Mouse (Mus musculus): ENCODE measurements around the gene Cldn7. TPM values are rescaled to one million over a fixed set of nuclear protein-coding genes. Genes with fewer than 3 reads are reported as not detected.
"Not testable (repeated sequence)": the region's sequence is repeated elsewhere in the genome, so short reads cannot be mapped to it uniquely, and the experiment has no call there.

Gene Cldn7
- polyA plus RNA-seq, 1 experiment from 2014 or later = 17.1 TPM

DNA sequence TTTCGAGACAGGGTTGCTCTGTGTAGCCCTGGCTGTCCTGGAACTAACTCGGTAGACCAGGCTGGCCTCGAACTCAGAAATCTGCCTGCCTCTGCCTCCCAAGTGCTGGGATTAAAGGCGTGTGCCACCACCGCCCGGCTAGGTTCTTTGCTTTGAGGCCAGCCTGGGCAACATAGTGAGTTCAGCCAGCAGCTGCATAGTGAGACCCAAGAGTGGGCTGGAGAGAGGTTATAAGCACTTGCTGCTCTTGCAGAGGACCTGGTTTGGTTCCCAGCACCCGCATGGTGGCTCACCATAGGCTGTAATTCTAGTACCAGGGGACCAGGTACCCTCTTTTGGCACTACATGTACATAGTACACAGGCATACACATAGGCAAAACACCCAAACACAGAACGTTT, 34.4 kb upstream of the Cldn7 start:
- H3K9me3 ChIP-seq (replicated peaks; ENCODE audit: control insufficient read depth, low read length); H3K4me2 ChIP-seq (ENCODE audit: low read depth, low read length); H3K27ac ChIP-seq (replicated peaks; ENCODE audit: low read depth, low read length); DNase-seq (ENCODE audit: low spot score); H3K36me3 ChIP-seq (replicated peaks; ENCODE audit: control insufficient read depth, insufficient read depth, low read depth, low read length); H3K9ac ChIP-seq (replicated peaks; ENCODE audit: low read length); H3K27me3 ChIP-seq (ENCODE audit: control insufficient read depth, insufficient read depth, low read length); ATAC-seq (replicated peaks; ENCODE audit: insufficient number of reproducible peaks, low FRiP score, low TSS enrichment, low read depth); H3K4me3 ChIP-seq (ENCODE audit: low read depth, low read length); H3K4me1 ChIP-seq (ENCODE audit: control insufficient read depth, insufficient read depth, low read length): not testable (repeated sequence)
- 88% methylated on average over 8 of the region's 8 CpGs for WGBS

- no peak for ATAC-seq (replicated peaks; ENCODE audit: insufficient number of reproducible peaks, low FRiP score, low TSS enrichment, low read depth)
- WGBS = 72% methylated on average over 3 of the region's 3 CpGs
- no peak overlapping the region for H3K9ac ChIP-seq (replicated peaks; ENCODE audit: low read length)
- no peak overlapping the region for H3K27ac ChIP-seq (replicated peaks; ENCODE audit: low read depth, low read length)
- no peaks in the 10 kb centered on the region for H3K36me3 ChIP-seq (replicated peaks; ENCODE audit: control insufficient read depth, insufficient read depth, low read depth, low read length)
- no peak overlapping the region for H3K4me2 ChIP-seq (ENCODE audit: low read depth, low read length)
- no peak for DNase-seq (ENCODE audit: low spot score)
- 0 out of 2 replicates have a peak, but pooled peaks cover 2% of the 10 kb centered on the region for H3K27me3 ChIP-seq (ENCODE audit: control insufficient read depth, insufficient read depth, low read length)
- H3K4me1 ChIP-seq (ENCODE audit: control insufficient read depth, insufficient read depth, low read length) = peaks cover 3% of the 10 kb centered on the region
- no peak overlapping the region for H3K4me3 ChIP-seq (ENCODE audit: low read depth, low read length)
- no peaks in the 10 kb centered on the region for H3K9me3 ChIP-seq (replicated peaks; ENCODE audit: control insufficient read depth, low read length)
Measured at GRCm38 (mm10) chr11:69930967-69931537, 33.5 kb upstream of the Cldn7 start.

DNA sequence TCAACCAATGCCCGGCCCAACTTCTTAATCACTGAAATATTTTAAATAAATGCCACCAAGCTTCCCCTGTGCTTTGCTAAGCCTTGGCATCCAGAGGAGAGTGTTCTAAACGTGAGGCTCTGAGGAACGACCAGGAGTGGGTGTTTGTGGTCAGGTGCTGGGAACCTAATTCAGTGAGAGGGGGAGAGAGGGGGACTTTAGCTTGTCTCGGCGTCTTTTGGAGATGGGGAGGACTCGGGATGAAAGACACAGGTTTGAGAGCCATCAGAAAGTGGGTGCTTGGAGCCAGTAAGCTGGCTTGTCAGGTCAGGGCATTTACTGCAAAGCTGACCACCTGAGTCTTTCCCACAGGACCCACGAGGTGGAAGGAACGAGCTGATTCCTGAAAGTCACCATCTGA, 32.8 kb upstream of the Cldn7 start:
- Histone ChIP-seq H3K4me2 (ENCODE audit: low read depth, low read length) (no peak overlapping the region), H3K9me3 (replicated peaks; ENCODE audit: control insufficient read depth, low read length) (no peaks in the 10 kb centered on the region)
- 75% methylated on average over 8 of the region's 8 CpGs for WGBS

DNA sequence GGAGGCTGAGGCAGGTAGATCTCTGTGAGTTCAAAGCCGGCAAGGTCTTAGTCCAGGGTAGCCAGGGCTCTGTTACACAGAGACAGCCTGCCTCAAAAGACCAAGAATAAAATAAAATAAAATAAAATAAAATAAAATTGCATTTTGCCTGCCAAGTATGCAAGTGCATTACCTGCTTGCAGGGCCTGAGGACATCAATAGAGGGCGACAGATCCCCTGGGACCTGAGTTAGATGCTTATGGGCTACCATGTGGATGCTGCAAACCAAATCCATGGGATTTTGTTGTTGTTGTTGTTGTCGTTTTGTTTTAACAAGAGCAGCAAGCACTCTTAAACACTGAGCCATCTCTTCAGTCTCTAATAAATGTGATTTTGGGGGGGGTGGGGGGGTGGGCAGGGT, 32.3 kb upstream of the Cldn7 start:
- 0 out of 2 replicates have a peak, but pooled peaks cover 2% of the 10 kb centered on the region for H3K27me3 ChIP-seq (ENCODE audit: control insufficient read depth, insufficient read depth, low read length)
- H3K4me2 ChIP-seq (ENCODE audit: low read depth, low read length) = no peak overlapping the region
- H3K9ac ChIP-seq (replicated peaks; ENCODE audit: low read length) = no peak overlapping the region
- no peak overlapping the region for H3K4me3 ChIP-seq (ENCODE audit: low read depth, low read length)
- DNase-seq (ENCODE audit: low spot score) (no peak), ATAC-seq (replicated peaks; ENCODE audit: insufficient number of reproducible peaks, low FRiP score, low TSS enrichment, low read depth) (no peak)
- no peaks in the 10 kb centered on the region for H3K36me3 ChIP-seq (replicated peaks; ENCODE audit: control insufficient read depth, insufficient read depth, low read depth, low read length)
- H3K9me3 ChIP-seq (replicated peaks; ENCODE audit: control insufficient read depth, low read length) = no peaks in the 10 kb centered on the region
- no peak overlapping the region for H3K27ac ChIP-seq (replicated peaks; ENCODE audit: low read depth, low read length)
- WGBS = 35% methylated on average over 3 of the region's 3 CpGs
- peaks cover 6% of the 10 kb centered on the region for H3K4me1 ChIP-seq (ENCODE audit: control insufficient read depth, insufficient read depth, low read length)

More for the DNA sequence above, 32.8 kb upstream of the Cldn7 start:
- DNase-seq (ENCODE audit: low spot score) (no peak), ATAC-seq (replicated peaks; ENCODE audit: insufficient number of reproducible peaks, low FRiP score, low TSS enrichment, low read depth) (no peak)
- no peak overlapping the region for H3K9ac ChIP-seq (replicated peaks; ENCODE audit: low read length)
- H3K27ac ChIP-seq (replicated peaks; ENCODE audit: low read depth, low read length) = no peak overlapping the region
- no peak overlapping the region for H3K4me3 ChIP-seq (ENCODE audit: low read depth, low read length)
- 0 out of 2 replicates have a peak, but pooled peaks cover 2% of the 10 kb centered on the region for H3K27me3 ChIP-seq (ENCODE audit: control insufficient read depth, insufficient read depth, low read length)
- peaks cover 6% of the 10 kb centered on the region for H3K4me1 ChIP-seq (ENCODE audit: control insufficient read depth, insufficient read depth, low read length)
- H3K36me3 ChIP-seq (replicated peaks; ENCODE audit: control insufficient read depth, insufficient read depth, low read depth, low read length) = no peaks in the 10 kb centered on the region

- Histone ChIP-seq H3K9ac (replicated peaks; ENCODE audit: low read length) (no peak overlapping the region), H3K4me3 (ENCODE audit: low read depth, low read length) (no peak overlapping the region), H3K4me2 (ENCODE audit: low read depth, low read length) (no peak overlapping the region), H3K36me3 (replicated peaks; ENCODE audit: control insufficient read depth, insufficient read depth, low read depth, low read length) (no peaks in the 10 kb centered on the region), H3K27ac (replicated peaks; ENCODE audit: low read depth, low read length) (no peak overlapping the region), H3K27me3 (ENCODE audit: control insufficient read depth, insufficient read depth, low read length) (0 out of 2 replicates have a peak, but pooled peaks cover 2% of the 10 kb centered on the region), H3K9me3 (replicated peaks; ENCODE audit: control insufficient read depth, low read length) (no peaks in the 10 kb centered on the region), H3K4me1 (ENCODE audit: control insufficient read depth, insufficient read depth, low read length) (peaks cover 6% of the 10 kb centered on the region)
- ATAC-seq (replicated peaks; ENCODE audit: insufficient number of reproducible peaks, low FRiP score, low TSS enrichment, low read depth) = no peak
- 78% methylated on average over 4 of the region's 4 CpGs for WGBS
- DNase-seq (ENCODE audit: low spot score) = no peak
Measured at GRCm38 (mm10) chr11:69933066-69933465, 31.5 kb upstream of the Cldn7 start.

GRCm38 (mm10) chr11:69934169-69934568, 30.4 kb upstream of the Cldn7 start:
- peak overlapping the region; percentile 5; the same call in 1 of the 2 replicates for H3K4me3 ChIP-seq (ENCODE audit: low read depth, low read length)
- 0 out of 2 replicates have a peak, but pooled peaks cover 2% of the 10 kb centered on the region for H3K27me3 ChIP-seq (ENCODE audit: control insufficient read depth, insufficient read depth, low read length)
- no peaks in the 10 kb centered on the region for H3K36me3 ChIP-seq (replicated peaks; ENCODE audit: control insufficient read depth, insufficient read depth, low read depth, low read length)
- peak; percentile 96 for DNase-seq (ENCODE audit: low spot score)
- ATAC-seq (replicated peaks; ENCODE audit: insufficient number of reproducible peaks, low FRiP score, low TSS enrichment, low read depth) = no peak
- peaks cover 6% of the 10 kb centered on the region for H3K4me1 ChIP-seq (ENCODE audit: control insufficient read depth, insufficient read depth, low read length)
- H3K9me3 ChIP-seq (replicated peaks; ENCODE audit: control insufficient read depth, low read length) = no peaks in the 10 kb centered on the region
- under 1% methylated on average over 18 of the region's 18 CpGs for WGBS
- H3K27ac ChIP-seq (replicated peaks; ENCODE audit: low read depth, low read length) = no peak overlapping the region
- no peak overlapping the region for H3K9ac ChIP-seq (replicated peaks; ENCODE audit: low read length)
- H3K4me2 ChIP-seq (ENCODE audit: low read depth, low read length) = 0 out of 2 replicates have a peak overlapping the region, but pooled peaks have one; percentile 36

DNA sequence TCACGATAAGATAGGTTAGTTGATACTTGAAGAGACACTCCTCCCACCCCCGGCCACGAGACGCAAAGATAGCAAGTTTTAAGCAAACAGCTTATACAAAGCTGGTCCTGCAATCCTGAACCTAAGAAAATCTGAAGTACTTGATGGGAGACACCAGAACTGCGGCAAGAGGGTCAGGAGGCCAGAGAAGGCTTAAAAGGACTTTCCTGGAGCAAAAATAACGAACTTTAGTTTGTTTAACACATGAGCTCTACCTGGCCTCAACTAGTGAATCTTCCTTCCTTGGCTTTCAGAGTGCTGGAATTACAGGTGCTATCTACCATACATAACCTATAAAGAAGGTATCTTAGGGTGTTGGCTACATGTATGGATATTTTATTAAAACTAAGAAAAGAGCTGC, 29.9 kb upstream of the Cldn7 start:
- DNase-seq (ENCODE audit: low spot score) (no peak), ATAC-seq (replicated peaks; ENCODE audit: insufficient number of reproducible peaks, low FRiP score, low TSS enrichment, low read depth) (no peak)
- 21% methylated on average over 6 of the region's 6 CpGs for WGBS
- Histone ChIP-seq H3K4me1 (ENCODE audit: control insufficient read depth, insufficient read depth, low read length) (peaks cover 6% of the 10 kb centered on the region), H3K4me2 (ENCODE audit: low read depth, low read length) (no peak overlapping the region; the same call in 1 of the 2 replicates), H3K27me3 (ENCODE audit: control insufficient read depth, insufficient read depth, low read length) (0 out of 2 replicates have a peak, but pooled peaks cover 2% of the 10 kb centered on the region), H3K9ac (replicated peaks; ENCODE audit: low read length) (no peak overlapping the region; the same call in 1 of the 2 replicates), H3K9me3 (replicated peaks; ENCODE audit: control insufficient read depth, low read length) (no peaks in the 10 kb centered on the region), H3K27ac (replicated peaks; ENCODE audit: low read depth, low read length) (no peak overlapping the region), H3K36me3 (replicated peaks; ENCODE audit: control insufficient read depth, insufficient read depth, low read depth, low read length) (no peaks in the 10 kb centered on the region), H3K4me3 (ENCODE audit: low read depth, low read length) (peak overlapping the region; percentile 58; the same call in 1 of the 2 replicates)

GRCm38 (mm10) chr11:69935137-69935879, 29.3 kb upstream of the Cldn7 start, which contains the start of gene Ybx2:
Gene Ybx2 (plus strand): TSS chr11:69935796.
- H3K27ac ChIP-seq (replicated peaks; ENCODE audit: low read depth, low read length) = no peak within 1 kb of the TSS; the same call in 1 of the 2 replicates
- H3K27me3 ChIP-seq (ENCODE audit: control insufficient read depth, insufficient read depth, low read length) = 0 out of 2 replicates have a peak, but pooled peaks cover 2% of the 10 kb centered on the region
- H3K4me3 ChIP-seq (ENCODE audit: low read depth, low read length) = peak within 1 kb of the TSS; percentile 58

More at GRCm38 (mm10) chr11:69935137-69935879, 29.3 kb upstream of the Cldn7 start, which contains the start of gene Ybx2:
- peak; percentile 96 for DNase-seq (ENCODE audit: low spot score)
- H3K4me2 ChIP-seq (ENCODE audit: low read depth, low read length) = peak within 1 kb of the TSS; percentile 100
- 1% methylated on average over 52 of the region's 62 CpGs for WGBS
- H3K9ac ChIP-seq (replicated peaks; ENCODE audit: low read length) = peak within 1 kb of the TSS; percentile 70
- ATAC-seq (replicated peaks; ENCODE audit: insufficient number of reproducible peaks, low FRiP score, low TSS enrichment, low read depth) = peak; percentile 87
- H3K9me3 ChIP-seq (replicated peaks; ENCODE audit: control insufficient read depth, low read length) = no peaks in the 10 kb centered on the region
- H3K36me3 ChIP-seq (replicated peaks; ENCODE audit: control insufficient read depth, insufficient read depth, low read depth, low read length) = no peaks in the 10 kb centered on the region
- H3K4me1 ChIP-seq (ENCODE audit: control insufficient read depth, insufficient read depth, low read length) = peaks cover 6% of the 10 kb centered on the region
